Mouse (Mus musculus) heart, adult 18-20 months (tissue): ENCODE measurements around the gene Lclat1. TPM values are rescaled to one million over a fixed set of nuclear protein-coding genes. Genes with fewer than 3 reads are reported as not detected.
"Not testable (repeated sequence)": the region's sequence is repeated elsewhere in the genome, so short reads cannot be mapped to it uniquely, and the experiment has no call there.

Experiments used
- DNase-seq, 2 experiments: peaks; one replicate each; pipeline ENCODE4 v3.0.0; 2021 to 2022; ENCODE audit warnings: mixed read lengths in 1 of 2
- total RNA-seq, 2 experiments: library from RNA; stranded (reverse); gene quantifications; 2 replicates each; pipeline ENCODE4 v1.2.3; 2021

The Lclat1 gene
- total RNA-seq, 2 experiments from 2014 or later = 97.3 to 97.5 TPM

GRCm38 (mm10) chr17:73275066-73275465, 167.3 kb downstream of the Lclat1 start:
- DNase-seq = no peak

- no peak for DNase-seq
These were observed 170.0 kb downstream of the Lclat1 start for GRCm38 (mm10) chr17:73277770-73278169.

- not testable (repeated sequence) for DNase-seq
These were observed 174.9 kb downstream of the Lclat1 start for GRCm38 (mm10) chr17:73282702-73283101.

- no peak for DNase-seq
These were observed 176.5 kb downstream of the Lclat1 start for GRCm38 (mm10) chr17:73284301-73284700.

Other genes starting within 250 kb of the Lclat1 start
- 100 to 1,000 TPM; 432 to 483 TPM for gene Lbh, start 189.7 kb upstream of the Lclat1 start, total RNA-seq